Mouse (Mus musculus) cerebellum, adult 2 months (tissue): ENCODE measurements around the gene Adgrg7.

Source experiments
- CTCF ChIP-seq: fragments of 200-500 bp; IDR thresholded peaks from 2 replicates; pipeline ENCODE4 v1.5.1; 2011; ENCODE audit warnings: low read depth, mild to moderate bottlenecking, control low read depth, low read length, moderate library complexity, borderline replicate concordance; ENCODE audit not compliant: insufficient read depth
- POLR2A ChIP-seq: fragments of 200-500 bp; IDR thresholded peaks from 2 replicates; pipeline ENCODE4 v1.6.1; 2011; ENCODE audit warnings: low read length, control low read depth, borderline replicate concordance; ENCODE audit not compliant: insufficient read depth

DNA sequence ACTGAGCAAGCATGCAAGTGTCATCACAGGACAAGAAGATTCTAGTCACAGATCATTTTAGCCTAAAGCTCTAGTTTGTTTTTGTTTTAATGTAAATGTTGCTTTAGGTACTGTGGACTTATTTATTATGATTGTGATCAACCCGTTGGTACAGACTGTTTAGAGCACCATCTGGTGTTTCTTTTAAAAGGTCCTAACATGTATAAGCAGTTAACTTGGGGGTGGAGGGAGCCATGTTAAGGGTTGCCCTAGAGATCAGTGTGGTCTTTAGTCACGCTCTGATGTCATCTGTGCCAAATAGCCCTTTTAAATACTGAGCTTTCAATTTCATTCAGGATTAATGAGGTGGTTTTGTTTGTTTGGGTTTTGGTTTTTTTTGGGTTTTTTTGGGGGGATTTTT lies 99.2 kb downstream of the Adgrg7 start:
- TF ChIP-seq POLR2A (no peak), CTCF (no peak)
